Mouse (Mus musculus) C2C12 (cell line): ENCODE measurements around the gene Polr2e. TPM values are rescaled to one million over a fixed set of nuclear protein-coding genes. Genes with fewer than 3 reads are reported as not detected.

ENCODE experiments used
- H3K27me3 ChIP-seq: one replicate; pipeline ENCODE4 v1.6.1; 2011; ENCODE audit not compliant: control insufficient read depth, insufficient read depth, insufficient read length
- H3K36me3 ChIP-seq: one replicate; pipeline ENCODE4 v1.6.1; 2011; ENCODE audit not compliant: control insufficient read depth, insufficient read depth
- H3K4me3 ChIP-seq: one replicate; pipeline ENCODE4 v1.5.1; 2011; ENCODE audit warnings: mild to moderate bottlenecking, control low read depth; ENCODE audit not compliant: poor library complexity, insufficient read depth, severe bottlenecking
- H3K79me2 ChIP-seq: one replicate; pipeline ENCODE4 v1.6.1; 2011; ENCODE audit not compliant: control insufficient read depth, insufficient read depth
- H3K79me3 ChIP-seq: one replicate; pipeline ENCODE4 v1.6.1; 2011; ENCODE audit warnings: low read depth, control low read depth
- H3ac ChIP-seq: one replicate; pipeline ENCODE3; 2011; ENCODE audit warnings: low read depth; ENCODE audit not compliant: control insufficient read depth, insufficient read length
- CEBPB ChIP-seq: IDR thresholded peaks from one replicate; pipeline ENCODE4 v1.6.1; 2011; ENCODE audit warnings: low read depth, mild to moderate bottlenecking, control low read depth, moderate library complexity
- CTCF ChIP-seq: IDR thresholded peaks from one replicate; pipeline ENCODE4 v1.5.1; 2011; ENCODE audit not compliant: control insufficient read depth, insufficient read depth, insufficient read length
- FOSL1 ChIP-seq: IDR thresholded peaks from one replicate; pipeline ENCODE4 v1.8.0; 2011; ENCODE audit warnings: mild to moderate bottlenecking, low read length; ENCODE audit not compliant: poor library complexity, insufficient read depth, severe bottlenecking
- MAX ChIP-seq: IDR thresholded peaks from one replicate; pipeline ENCODE4 v1.6.1; 2011; ENCODE audit warnings: mild to moderate bottlenecking, control low read depth
- MYOD1 ChIP-seq: IDR thresholded peaks from one replicate; pipeline ENCODE4 v1.6.1; 2011; ENCODE audit warnings: low read depth; ENCODE audit not compliant: control insufficient read depth, insufficient read length
- MYOG ChIP-seq: IDR thresholded peaks from one replicate; pipeline ENCODE4 v1.6.1; 2011; ENCODE audit not compliant: control insufficient read depth, insufficient read length; ENCODE audit errors: extremely low read depth
- USF1 ChIP-seq: IDR thresholded peaks from one replicate; pipeline ENCODE4 v1.6.1; 2011; ENCODE audit warnings: low read depth, mild to moderate bottlenecking, control low read depth, moderate library complexity
- polyA plus RNA-seq: library from polyadenylated mRNA; unstranded; fragments of >200 nt; fragmentation: generic; extraction: Trizol; gene quantifications from one replicate; pipeline ENCODE4 v1.2.1, GENCODE M21; 2012; ENCODE audit warnings: missing spikeins

The Polr2e gene
- polyA plus RNA-seq, 1 experiment = 269 TPM

- Histone ChIP-seq H3K27me3 (no peaks in the 10 kb centered on the region), H3K4me3 (no peak overlapping the region), H3ac (no peak overlapping the region), H3K36me3 (peaks cover 65% of the 10 kb centered on the region), H3K79me3 (no peaks in the 10 kb centered on the region), H3K79me2 (no peaks in the 10 kb centered on the region)
- TF ChIP-seq CTCF (no peak), MYOG (no peak), MAX (no peak), CEBPB (no peak), FOSL1 (no peak), USF1 (no peak), MYOD1 (no peak)
These were observed 24.5 kb upstream of the Polr2e start for GRCm38 (mm10) chr10:80063877-80064650.

GRCm38 (mm10) chr10:80063104-80063503, 23.5 kb upstream of the Polr2e start:
- Histone ChIP-seq H3ac (no peak overlapping the region), H3K27me3 (no peaks in the 10 kb centered on the region), H3K4me3 (no peak overlapping the region), H3K79me2 (no peaks in the 10 kb centered on the region), H3K36me3 (peaks cover 68% of the 10 kb centered on the region), H3K79me3 (no peaks in the 10 kb centered on the region)
- no peak for TF ChIP-seq CEBPB
- no peak for TF ChIP-seq USF1
- no peak for TF ChIP-seq MAX
- no peak for TF ChIP-seq CTCF
- no peak for TF ChIP-seq FOSL1
- TF ChIP-seq MYOG = no peak
- TF ChIP-seq MYOD1 = no peak

GRCm38 (mm10) chr10:80057683-80058326, 18.2 kb upstream of the Polr2e start:
- Histone ChIP-seq H3K79me2 (peaks cover 26% of the 10 kb centered on the region), H3K4me3 (no peak overlapping the region), H3K36me3 (peaks cover 59% of the 10 kb centered on the region), H3K27me3 (no peaks in the 10 kb centered on the region), H3ac (no peak overlapping the region), H3K79me3 (peaks cover 26% of the 10 kb centered on the region)
- TF ChIP-seq MAX (no peak), USF1 (no peak), CTCF (no peak), MYOD1 (no peak), MYOG (no peak), CEBPB (no peak), FOSL1 (no peak)

- Histone ChIP-seq H3K27me3 (no peaks in the 10 kb centered on the region), H3K79me3 (peaks cover 26% of the 10 kb centered on the region), H3ac (no peak overlapping the region), H3K79me2 (peaks cover 26% of the 10 kb centered on the region), H3K4me3 (no peak overlapping the region), H3K36me3 (peaks cover 56% of the 10 kb centered on the region)
- TF ChIP-seq USF1 (no peak), CEBPB (no peak), MAX (no peak), CTCF (no peak), MYOG (no peak), FOSL1 (no peak), MYOD1 (no peak)
These were observed 17.5 kb upstream of the Polr2e start for GRCm38 (mm10) chr10:80056976-80057682.

GRCm38 (mm10) chr10:80056506-80056905, 16.9 kb upstream of the Polr2e start:
- no peaks in the 10 kb centered on the region for H3K27me3 ChIP-seq
- H3K4me3 ChIP-seq = no peak overlapping the region
- no peak overlapping the region for H3ac ChIP-seq
- peaks cover 50% of the 10 kb centered on the region for H3K36me3 ChIP-seq
- H3K79me3 ChIP-seq = peaks cover 26% of the 10 kb centered on the region
- peaks cover 26% of the 10 kb centered on the region for H3K79me2 ChIP-seq
- TF ChIP-seq USF1 = no peak
- TF ChIP-seq MYOD1 = no peak
- no peak for TF ChIP-seq MYOG
